Mouse (Mus musculus) E14TG2a.4 (cell line): ENCODE results near the gene Akt1s1.

Experiments used
- CTCF ChIP-seq: conservative IDR thresholded peaks from 2 replicates; pipeline ENCODE4 v1.5.1; 2014; ENCODE audit warnings: low read length
- NANOG ChIP-seq: IDR thresholded peaks from 2 replicates; pipeline ENCODE4 v1.6.1; 2014; ENCODE audit warnings: borderline replicate concordance, low read length, mixed read lengths

DNA sequence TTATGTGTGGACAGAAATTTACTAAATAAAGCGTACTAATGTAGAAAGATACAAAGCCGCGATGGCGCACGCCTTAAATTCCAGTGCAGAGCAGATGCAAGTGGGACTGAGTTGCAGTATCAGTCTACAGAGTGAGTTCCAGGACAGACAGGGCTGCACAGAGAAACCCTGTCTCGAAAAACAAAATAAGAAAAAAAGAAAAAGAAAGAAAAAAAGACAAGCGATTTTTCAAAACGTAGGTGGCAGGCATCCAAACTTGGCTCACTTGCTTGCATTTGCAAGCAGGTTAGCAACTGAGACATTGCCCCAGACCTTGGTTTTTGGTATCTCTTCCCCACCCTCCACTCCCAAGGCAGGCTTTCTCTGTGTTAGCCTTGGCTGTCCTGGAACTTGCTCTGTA, 44.4 kb downstream of the Akt1s1 start:
- TF ChIP-seq CTCF (no peak), NANOG (no peak)
